Mouse (Mus musculus) liver, adult 2 months (tissue): ENCODE measurements around the gene Gm37240. TPM values are rescaled to one million over a fixed set of nuclear protein-coding genes. Genes with fewer than 3 reads are reported as not detected.
"Not testable (repeated sequence)": the region's sequence is repeated elsewhere in the genome, so short reads cannot be mapped to it uniquely, and the experiment has no call there.

Source experiments
- DNase-seq: peaks from one replicate; pipeline ENCODE4 v3.0.0-alpha.2; 2011; ENCODE audit warnings: low read depth, low spot score; ENCODE audit errors: extremely low read depth
- H3K27ac ChIP-seq: fragments of 200-500 bp; replicated peaks from 2 replicates; pipeline ENCODE4 v1.5.1; 2012; ENCODE audit warnings: low read depth, mild to moderate bottlenecking, control low read depth, inconsistent platforms, low read length; ENCODE audit not compliant: insufficient read depth
- H3K27me3 ChIP-seq: fragments of 200-500 bp; 2 replicates; pipeline ENCODE4 v1.6.1; 2012; ENCODE audit warnings: mild to moderate bottlenecking, moderate library complexity, low read length, inconsistent platforms; ENCODE audit not compliant: control insufficient read depth, insufficient read depth
- H3K36me3 ChIP-seq: fragments of 200-500 bp; 2 replicates; pipeline ENCODE4 v1.6.1; 2012; ENCODE audit warnings: low read length, inconsistent platforms; ENCODE audit not compliant: control insufficient read depth, insufficient read depth
- H3K4me1 ChIP-seq: fragments of 200-500 bp; 2 replicates; pipeline ENCODE4 v1.6.1; 2011; ENCODE audit warnings: low read length; ENCODE audit not compliant: control insufficient read depth, insufficient read depth
- H3K4me3 ChIP-seq: fragments of 200-500 bp; 2 replicates; pipeline ENCODE4 v1.5.1; 2011; ENCODE audit warnings: low read depth, mild to moderate bottlenecking, control low read depth, low read length, moderate library complexity; ENCODE audit not compliant: insufficient read depth
- H3K79me2 ChIP-seq: fragments of 200-500 bp; 2 replicates; pipeline ENCODE4 v1.6.1; 2012; ENCODE audit warnings: inconsistent platforms, mild to moderate bottlenecking, low read length, moderate library complexity; ENCODE audit not compliant: control insufficient read depth, insufficient read depth
- H3K9ac ChIP-seq: fragments of 200-500 bp; 2 replicates; pipeline ENCODE4 v1.6.1; 2012; ENCODE audit warnings: low read depth, mild to moderate bottlenecking, control low read depth, inconsistent platforms, low read length
- CTCF ChIP-seq: fragments of 200-500 bp; IDR thresholded peaks from 2 replicates; pipeline ENCODE4 v1.5.1; 2011; ENCODE audit warnings: low read depth, low read length, control low read depth
- POLR2A ChIP-seq: fragments of 200-500 bp; IDR thresholded peaks from 2 replicates; pipeline ENCODE4 v1.6.1; 2011; ENCODE audit warnings: low read length, control low read depth; ENCODE audit not compliant: insufficient read depth; ENCODE audit errors: extremely low read depth
- WGBS: fragments of 180-500 bp; shearing (Covaris S2); methylation state at CpG from one replicate; pipeline ENCODE4 v1.1.7; 2018; 5-methylcytosine and 5-hydroxymethylcytosine counted together
- polyA plus RNA-seq: library from polyadenylated mRNA; depleted of rRNA; stranded (reverse); fragments of >200 nt; gene quantifications from 2 replicates; pipeline ENCODE4 v1.2.3, GENCODE M21; 2012
- total RNA-seq: library from RNA; depleted of rRNA; stranded (reverse); fragments of >200 nt; gene quantifications from 2 replicates; pipeline ENCODE4 v1.2.3, GENCODE M21; 2014

The Gm37240 gene
- total and polyA plus RNA-seq, 2 experiments: 2.2 to 6.9 TPM

DNA sequence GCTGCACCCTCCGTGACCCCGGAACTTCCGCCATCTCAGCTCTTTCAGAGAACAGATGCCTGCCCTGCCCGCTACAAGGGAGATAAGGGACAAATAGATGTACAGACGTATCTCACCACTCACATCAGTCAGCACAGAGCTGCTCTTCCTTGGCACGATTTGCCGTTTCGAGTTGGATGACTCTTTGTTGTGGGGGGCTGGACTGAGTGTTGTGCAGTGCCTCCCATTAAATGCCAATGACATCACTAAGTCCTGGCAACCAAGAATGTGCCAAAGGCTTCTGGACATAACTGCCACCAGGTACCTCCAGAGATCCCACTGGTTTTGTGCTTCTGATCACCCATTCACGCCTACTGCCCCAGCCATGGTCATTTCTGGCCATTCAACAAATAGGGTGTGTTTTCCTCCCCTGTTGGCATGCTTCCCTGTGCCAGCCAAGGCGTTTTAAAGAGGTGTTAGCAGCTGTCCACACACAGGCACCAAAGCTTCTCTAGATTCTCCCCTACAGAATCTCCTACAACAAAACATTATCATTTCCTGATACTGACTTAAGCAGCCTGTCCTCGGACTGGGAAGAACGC is 1233.0 kb downstream of the Gm37240 start:
- H3K4me1 ChIP-seq: peaks cover 5% of the 10 kb centered on the region
- H3K27ac ChIP-seq: no peak overlapping the region
- no peak for DNase-seq
- no peaks in the 10 kb centered on the region for H3K36me3 ChIP-seq
- H3K9ac ChIP-seq: no peak overlapping the region
- TF ChIP-seq CTCF: no peak
- no peaks in the 10 kb centered on the region for H3K79me2 ChIP-seq
- WGBS: 42% methylated on average over 12 of the region's 12 CpGs
- no peaks in the 10 kb centered on the region for H3K27me3 ChIP-seq
- no peak overlapping the region for H3K4me3 ChIP-seq

DNA sequence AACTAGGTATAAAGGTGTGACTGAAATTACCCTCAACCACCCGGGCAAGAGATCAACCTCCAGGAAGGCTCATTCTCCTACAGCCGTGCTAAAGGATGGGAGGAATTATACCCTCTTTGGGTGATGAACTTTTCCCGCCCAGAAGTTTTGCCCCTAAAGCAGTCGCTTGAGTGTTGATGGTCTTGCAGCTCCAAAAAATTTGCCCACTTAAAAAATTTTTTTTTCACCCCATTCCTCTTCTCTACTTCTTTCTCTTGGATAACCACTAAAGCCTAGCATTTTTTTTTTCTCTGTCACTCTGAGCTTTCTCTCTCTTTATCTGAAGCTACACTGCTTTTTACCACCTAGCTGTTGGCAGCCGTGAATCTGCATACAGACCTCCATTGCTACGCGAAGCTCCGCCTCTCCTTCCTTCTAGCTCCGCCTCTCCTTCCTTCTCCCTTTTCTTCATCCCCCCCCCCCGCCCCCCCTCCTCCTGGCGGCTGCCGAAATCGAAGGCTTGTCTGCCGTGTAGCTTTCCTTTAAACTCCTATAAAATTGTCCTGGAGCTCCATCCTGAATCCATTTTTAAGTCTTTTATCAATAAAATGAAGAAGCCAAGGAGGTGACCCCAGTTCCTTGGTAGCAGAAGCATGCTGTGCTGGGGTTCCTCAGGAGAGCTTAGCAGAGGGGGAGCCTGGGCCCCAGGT is 1233.6 kb downstream of the Gm37240 start:
- Histone ChIP-seq H3K27ac (no peak overlapping the region), H3K4me1 (peaks cover 8% of the 10 kb centered on the region), H3K36me3 (no peaks in the 10 kb centered on the region), H3K9ac (no peak overlapping the region), H3K27me3 (no peaks in the 10 kb centered on the region), H3K4me3 (no peak overlapping the region), H3K79me2 (no peaks in the 10 kb centered on the region)
- WGBS: 41% methylated on average over 14 of the region's 14 CpGs
- DNase-seq: no peak
- TF ChIP-seq CTCF (no peak), POLR2A (no peak)

DNA sequence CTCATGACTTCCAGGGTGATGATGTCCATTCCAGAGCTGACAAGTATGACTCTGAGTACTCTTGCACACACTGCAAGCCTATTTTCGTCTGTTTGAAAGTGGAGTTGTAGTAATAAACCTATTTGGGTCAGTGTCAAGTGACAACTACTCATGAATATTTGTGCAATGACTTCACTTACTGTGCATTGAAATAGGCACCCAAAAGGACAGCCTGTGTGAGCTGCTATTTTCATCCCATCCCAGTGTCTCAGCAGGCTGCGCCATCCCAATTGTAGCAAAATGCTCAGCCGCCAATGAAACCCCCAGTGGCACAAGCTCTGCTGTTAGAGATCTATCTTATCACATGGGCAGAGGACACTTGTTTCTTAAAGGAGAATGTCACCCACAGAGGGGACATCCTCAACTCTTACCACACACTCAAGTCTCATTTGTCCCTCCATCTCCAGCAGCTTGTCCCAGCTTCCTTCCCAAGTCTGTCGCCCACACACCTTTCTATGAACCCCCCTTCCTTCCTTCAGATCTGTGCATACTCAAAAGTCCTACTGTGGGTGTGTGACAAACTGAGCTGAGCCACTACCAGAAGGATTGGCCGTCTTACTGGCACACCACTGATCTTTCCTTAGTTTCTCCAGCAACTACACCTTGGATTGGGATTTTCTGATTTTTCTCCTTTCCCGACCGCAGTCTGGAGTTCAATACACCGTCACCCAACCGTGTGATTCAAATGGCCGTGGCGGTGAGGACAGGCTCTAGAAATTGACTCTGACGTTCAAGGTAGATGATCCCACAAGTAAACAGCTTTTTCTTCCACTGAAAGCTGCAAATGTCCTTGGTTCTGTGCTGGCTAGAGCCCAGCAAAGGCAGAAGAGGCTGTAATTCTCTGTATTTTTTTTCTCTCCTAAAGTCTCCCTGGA is 1234.4 kb downstream of the Gm37240 start:
- no peak overlapping the region for H3K9ac ChIP-seq
- H3K4me3 ChIP-seq: no peak overlapping the region
- H3K36me3 ChIP-seq: no peaks in the 10 kb centered on the region
- no peaks in the 10 kb centered on the region for H3K79me2 ChIP-seq
- H3K27me3 ChIP-seq: no peaks in the 10 kb centered on the region
- H3K4me1 ChIP-seq: peaks cover 8% of the 10 kb centered on the region
- 91% methylated on average over 12 of the region's 12 CpGs for WGBS
- TF ChIP-seq CTCF: no peak
- no peak for TF ChIP-seq POLR2A
- H3K27ac ChIP-seq: no peak overlapping the region
- DNase-seq: no peak

GRCm38 (mm10) chr3:84649578-84650327 is 1237.6 kb downstream of the Gm37240 start:
- DNase-seq: peak; percentile 99
- no peaks in the 10 kb centered on the region for H3K79me2 ChIP-seq
- H3K9ac ChIP-seq: no peak overlapping the region
- H3K4me1 ChIP-seq: peaks cover 20% of the 10 kb centered on the region
- H3K27ac ChIP-seq: peak overlapping the region; percentile 34
- 24% methylated on average over 12 of the region's 12 CpGs for WGBS
- H3K36me3 ChIP-seq: no peaks in the 10 kb centered on the region
- no peaks in the 10 kb centered on the region for H3K27me3 ChIP-seq
- no peak overlapping the region for H3K4me3 ChIP-seq
- no peak for TF ChIP-seq CTCF
- no peak for TF ChIP-seq POLR2A

DNA sequence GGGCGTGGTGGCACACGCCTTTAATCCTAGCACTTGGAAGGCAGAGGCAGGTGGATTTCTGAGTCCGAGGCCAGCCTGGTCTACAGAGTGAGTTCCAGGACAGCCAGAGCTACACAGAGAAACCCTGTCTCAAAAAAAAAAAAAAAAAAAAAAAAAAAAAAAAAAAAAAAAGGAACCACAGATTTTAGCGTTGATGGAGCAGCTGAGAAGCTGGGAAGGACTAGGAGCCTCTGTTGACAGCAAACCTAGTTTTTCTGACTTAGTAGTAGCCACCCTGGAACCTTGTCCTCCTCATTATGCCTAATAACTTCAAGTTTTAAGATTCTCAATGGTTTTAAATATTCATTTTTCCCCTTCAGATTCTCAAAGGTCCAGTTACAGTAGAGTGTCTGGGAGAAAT is 1239.2 kb downstream of the Gm37240 start:
- 78% methylated on average over 4 of the region's 4 CpGs for WGBS
- not testable (repeated sequence) for H3K79me2 ChIP-seq, H3K9ac ChIP-seq, DNase-seq, H3K27me3 ChIP-seq, H3K27ac ChIP-seq, H3K4me3 ChIP-seq, H3K36me3 ChIP-seq
- H3K4me1 ChIP-seq: peaks cover 20% of the 10 kb centered on the region
